Mouse (Mus musculus) neural tube, embryonic 11.5 days (tissue): ENCODE measurements around the gene Slc31a2. TPM values are rescaled to one million over a fixed set of nuclear protein-coding genes. Genes with fewer than 3 reads are reported as not detected.

Experiments used
- ATAC-seq: fragments of 200-750 bp; cut with Nextera tagmentation; 2 replicates; pipeline ENCODE4 v1.8.0; 2017; ENCODE audit warnings: moderate number of reproducible peaks, mild to moderate bottlenecking, moderate TSS enrichment, moderate library complexity; ENCODE audit not compliant: insufficient read depth, low FRiP score, low TSS enrichment
- DNase-seq: peaks from one replicate; pipeline ENCODE4 v3.0.0-alpha.2; 2015; ENCODE audit warnings: low spot score
- H3K27ac ChIP-seq: fragments of 300-500 bp; sonication (generic); 2 replicates; pipeline ENCODE4 v1.5.1; 2014; ENCODE audit warnings: low read depth, mild to moderate bottlenecking, low read length
- H3K27me3 ChIP-seq: fragments of 300-500 bp; sonication (generic); 2 replicates; pipeline ENCODE4 v1.6.1; 2014; ENCODE audit warnings: mild to moderate bottlenecking, low read length, mixed read lengths; ENCODE audit not compliant: control insufficient read depth, insufficient read depth
- H3K36me3 ChIP-seq: fragments of 300-500 bp; sonication (generic); 2 replicates; pipeline ENCODE4 v1.6.1; 2014; ENCODE audit warnings: mild to moderate bottlenecking, low read length, moderate library complexity, mixed read lengths; ENCODE audit not compliant: control insufficient read depth, insufficient read depth
- H3K4me1 ChIP-seq: fragments of 300-500 bp; sonication (generic); 2 replicates; pipeline ENCODE4 v1.6.1; 2014; ENCODE audit warnings: low read length, mixed read lengths; ENCODE audit not compliant: control insufficient read depth, insufficient read depth
- H3K4me2 ChIP-seq: fragments of 300-500 bp; sonication (generic); 2 replicates; pipeline ENCODE4 v1.6.1; 2014; ENCODE audit warnings: low read depth, mild to moderate bottlenecking, moderate library complexity
- H3K4me3 ChIP-seq: fragments of 300-500 bp; sonication (generic); 2 replicates; pipeline ENCODE4 v1.5.1; 2014; ENCODE audit warnings: low read depth, low read length
- H3K9ac ChIP-seq: fragments of 300-500 bp; sonication (generic); 2 replicates; pipeline ENCODE4 v1.6.1; 2014; ENCODE audit warnings: mild to moderate bottlenecking, low read length
- H3K9me3 ChIP-seq: fragments of 300-500 bp; sonication (generic); 2 replicates; pipeline ENCODE4 v1.6.1; 2016; ENCODE audit warnings: low read length; ENCODE audit not compliant: control insufficient read depth
- WGBS: fragments of 180-500 bp; shearing (Covaris S2); extraction: QIAGEN DNeasy Blood & Tissue Kit; methylation state at CpG from one replicate; pipeline ENCODE4 v1.1.7; 2014; 5-methylcytosine and 5-hydroxymethylcytosine counted together
- polyA plus RNA-seq: library from polyadenylated mRNA; unstranded; fragments of >200 nt; fragmentation: Nextera tagmentation; extraction: Ambion mirVana; gene quantifications from 2 replicates; pipeline ENCODE4 v1.2.1, GENCODE M21; 2014

Slc31a2 gene
- polyA plus RNA-seq, 1 experiment from 2014 or later = 17.2 TPM

- Histone ChIP-seq H3K4me1 (no peaks in the 10 kb centered on the region), H3K27ac (no peak overlapping the region), H3K27me3 (no peaks in the 10 kb centered on the region), H3K9ac (no peak overlapping the region), H3K9me3 (no peaks in the 10 kb centered on the region), H3K4me2 (no peak overlapping the region), H3K4me3 (no peak overlapping the region), H3K36me3 (peaks cover 5% of the 10 kb centered on the region; the same call in 1 of the 2 replicates)
- no peak for ATAC-seq
- 87% methylated on average over 2 of the region's 2 CpGs for WGBS
- DNase-seq = no peak
These were observed 37.6 kb downstream of the Slc31a2 start for GRCm38 (mm10) chr4:62300001-62300400.

- no peak for ATAC-seq
- peaks cover 5% of the 10 kb centered on the region; the same call in 1 of the 2 replicates for H3K36me3 ChIP-seq
- WGBS = 54% methylated on average over 2 of the region's 2 CpGs
These were observed 40.4 kb downstream of the Slc31a2 start for GRCm38 (mm10) chr4:62302795-62303194.

GRCm38 (mm10) chr4:62303288-62303687 lies 40.9 kb downstream of the Slc31a2 start:
- ATAC-seq (no peak), DNase-seq (no peak)
- Histone ChIP-seq H3K9me3 (no peaks in the 10 kb centered on the region), H3K9ac (no peak overlapping the region), H3K36me3 (peaks cover 5% of the 10 kb centered on the region; the same call in 1 of the 2 replicates), H3K27me3 (no peaks in the 10 kb centered on the region), H3K4me1 (no peaks in the 10 kb centered on the region), H3K4me2 (no peak overlapping the region), H3K27ac (no peak overlapping the region), H3K4me3 (no peak overlapping the region)
- WGBS = 85% methylated on average over 1 of the region's 1 CpGs

More at GRCm38 (mm10) chr4:62302795-62303194, 40.4 kb downstream of the Slc31a2 start:
- H3K4me1 ChIP-seq = no peaks in the 10 kb centered on the region
- H3K27ac ChIP-seq = no peak overlapping the region
- no peak overlapping the region for H3K4me3 ChIP-seq
- no peak for DNase-seq
- H3K9me3 ChIP-seq = no peaks in the 10 kb centered on the region
- no peak overlapping the region for H3K9ac ChIP-seq
- no peak overlapping the region for H3K4me2 ChIP-seq
- no peaks in the 10 kb centered on the region for H3K27me3 ChIP-seq

- H3K4me1 ChIP-seq = no peaks in the 10 kb centered on the region
- H3K27me3 ChIP-seq = no peaks in the 10 kb centered on the region
- no peak overlapping the region for H3K4me3 ChIP-seq
- DNase-seq (no peak), ATAC-seq (no peak)
- H3K9ac ChIP-seq = no peak overlapping the region
- no peaks in the 10 kb centered on the region for H3K9me3 ChIP-seq
- no peak overlapping the region for H3K4me2 ChIP-seq
- no peak overlapping the region for H3K27ac ChIP-seq
- no peaks in the 10 kb centered on the region for H3K36me3 ChIP-seq
- WGBS = 98% methylated on average over 1 of the region's 1 CpGs
These were observed 43.9 kb downstream of the Slc31a2 start for GRCm38 (mm10) chr4:62306301-62306700.

GRCm38 (mm10) chr4:62306840-62307239 lies 44.5 kb downstream of the Slc31a2 start:
- H3K4me1 ChIP-seq = no peaks in the 10 kb centered on the region
- H3K4me3 ChIP-seq = no peak overlapping the region
- 74% methylated on average over 4 of the region's 4 CpGs for WGBS
- no peak overlapping the region for H3K9ac ChIP-seq
- DNase-seq = no peak
- H3K27ac ChIP-seq = no peak overlapping the region
- no peak for ATAC-seq
- 0 out of 2 replicates have a peak, but pooled peaks cover 2% of the 10 kb centered on the region for H3K36me3 ChIP-seq
- H3K27me3 ChIP-seq = no peaks in the 10 kb centered on the region
- no peak overlapping the region for H3K4me2 ChIP-seq
- H3K9me3 ChIP-seq = no peaks in the 10 kb centered on the region

GRCm38 (mm10) chr4:62308406-62308805 lies 46.0 kb downstream of the Slc31a2 start:
- H3K4me2 ChIP-seq = no peak overlapping the region
- H3K27ac ChIP-seq = no peak overlapping the region
- no peaks in the 10 kb centered on the region for H3K9me3 ChIP-seq
- ATAC-seq (no peak), DNase-seq (no peak)
- no peak overlapping the region for H3K4me3 ChIP-seq
- no peaks in the 10 kb centered on the region for H3K4me1 ChIP-seq
- H3K9ac ChIP-seq = no peak overlapping the region
- no peaks in the 10 kb centered on the region for H3K27me3 ChIP-seq
- H3K36me3 ChIP-seq = 0 out of 2 replicates have a peak, but pooled peaks cover 2% of the 10 kb centered on the region

- DNase-seq (no peak), ATAC-seq (no peak)
- H3K27ac ChIP-seq = no peak overlapping the region
- H3K4me1 ChIP-seq = no peaks in the 10 kb centered on the region
- no peaks in the 10 kb centered on the region for H3K9me3 ChIP-seq
- H3K27me3 ChIP-seq = no peaks in the 10 kb centered on the region
- no peak overlapping the region for H3K9ac ChIP-seq
- 92% methylated on average over 2 of the region's 2 CpGs for WGBS
- peaks cover 2% of the 10 kb centered on the region; the same call in 1 of the 2 replicates for H3K36me3 ChIP-seq
- no peak overlapping the region for H3K4me3 ChIP-seq
- H3K4me2 ChIP-seq = no peak overlapping the region
These were observed 50.5 kb downstream of the Slc31a2 start for GRCm38 (mm10) chr4:62312821-62313220.

- no peaks in the 10 kb centered on the region for H3K27me3 ChIP-seq
- no peaks in the 10 kb centered on the region for H3K9me3 ChIP-seq
- 87% methylated on average over 9 of the region's 9 CpGs for WGBS
- H3K4me1 ChIP-seq = no peaks in the 10 kb centered on the region
- H3K9ac ChIP-seq = no peak overlapping the region
- peaks cover 2% of the 10 kb centered on the region; the same call in 1 of the 2 replicates for H3K36me3 ChIP-seq
- ATAC-seq = no peak
- H3K4me2 ChIP-seq = no peak overlapping the region
- H3K4me3 ChIP-seq = no peak overlapping the region
- DNase-seq = no peak
- H3K27ac ChIP-seq = no peak overlapping the region
These were observed 51.4 kb downstream of the Slc31a2 start for GRCm38 (mm10) chr4:62313641-62314211.

GRCm38 (mm10) chr4:62314516-62314915 lies 52.2 kb downstream of the Slc31a2 start:
- ATAC-seq (no peak), DNase-seq (no peak)
- WGBS = 81% methylated on average over 3 of the region's 3 CpGs
- no peaks in the 10 kb centered on the region for H3K4me1 ChIP-seq
- no peak overlapping the region for H3K4me2 ChIP-seq
- H3K9me3 ChIP-seq = no peaks in the 10 kb centered on the region
- H3K36me3 ChIP-seq = peaks cover 2% of the 10 kb centered on the region; the same call in 1 of the 2 replicates
- H3K9ac ChIP-seq = no peak overlapping the region
- no peak overlapping the region for H3K27ac ChIP-seq
- no peaks in the 10 kb centered on the region for H3K27me3 ChIP-seq
- no peak overlapping the region for H3K4me3 ChIP-seq
